Mouse (Mus musculus): ENCODE measurements around the gene Coro6. TPM values are rescaled to one million over a fixed set of nuclear protein-coding genes. Genes with fewer than 3 reads are reported as not detected.

Coro6 gene
- polyA plus RNA-seq, 1 experiment from 2014 or later = 0.09 TPM

GRCm38 (mm10) chr11:77515637-77516552 lies 53.7 kb downstream of the Coro6 start, which contains the start of gene Trp53i13:
Gene Trp53i13, minus strand, starts transcription at chr11:77515980.
- H3K4me1 ChIP-seq (replicated peaks; ENCODE audit: insufficient read depth, low read length) = peaks cover 22% of the 10 kb centered on the region
- no peaks in the 10 kb centered on the region for H3K27me3 ChIP-seq (ENCODE audit: insufficient read depth, low read length)
- no peak for TF ChIP-seq CTCF (IDR thresholded peaks at IDR 0.05; ENCODE audit: low read depth)
- DNase-seq (ENCODE audit: low spot score) (no peak), ATAC-seq (replicated peaks; ENCODE audit: low FRiP score, low read depth) (no peak)
- peak within 1 kb of the TSS; percentile 91 for H3K4me2 ChIP-seq (ENCODE audit: low read length)
- H3K9ac ChIP-seq (ENCODE audit: low read depth, low read length) = peak within 1 kb of the TSS; percentile 50
- 10% methylated on average over 39 of the region's 39 CpGs for WGBS
- H3K9me3 ChIP-seq (replicated peaks; ENCODE audit: low read length) = no peaks in the 10 kb centered on the region
- no peaks in the 10 kb centered on the region for H3K36me3 ChIP-seq (ENCODE audit: insufficient read depth, low read length)
- H3K27ac ChIP-seq = 0 out of 2 replicates have a peak within 1 kb of the TSS, but pooled peaks have one; percentile 13
- peak within 1 kb of the TSS; percentile 43 for H3K4me3 ChIP-seq (replicated peaks; ENCODE audit: low read depth, low read length)

- H3K27ac ChIP-seq = no peak overlapping the region
- no peak for DNase-seq (ENCODE audit: low spot score)
- no peak overlapping the region for H3K4me3 ChIP-seq (replicated peaks; ENCODE audit: low read depth, low read length)
- no peaks in the 10 kb centered on the region for H3K27me3 ChIP-seq (ENCODE audit: insufficient read depth, low read length)
- H3K4me1 ChIP-seq (replicated peaks; ENCODE audit: insufficient read depth, low read length) = peaks cover 22% of the 10 kb centered on the region
- no peak for ATAC-seq (replicated peaks; ENCODE audit: low FRiP score, low read depth)
- H3K36me3 ChIP-seq (ENCODE audit: insufficient read depth, low read length) = no peaks in the 10 kb centered on the region
- 62% methylated on average over 5 of the region's 5 CpGs for WGBS
- H3K9me3 ChIP-seq (replicated peaks; ENCODE audit: low read length) = no peaks in the 10 kb centered on the region
- no peak overlapping the region for H3K4me2 ChIP-seq (ENCODE audit: low read length)
- no peak; the same call in 1 of the 2 replicates for TF ChIP-seq CTCF (IDR thresholded peaks at IDR 0.05; ENCODE audit: low read depth)
- no peak overlapping the region for H3K9ac ChIP-seq (ENCODE audit: low read depth, low read length)
These were observed 54.6 kb downstream of the Coro6 start for GRCm38 (mm10) chr11:77516553-77517425.

- H3K36me3 ChIP-seq (ENCODE audit: insufficient read depth, low read length) = no peaks in the 10 kb centered on the region
- no peak overlapping the region for H3K4me3 ChIP-seq (replicated peaks; ENCODE audit: low read depth, low read length)
- H3K9ac ChIP-seq (ENCODE audit: low read depth, low read length) = no peak overlapping the region
- no peak overlapping the region for H3K27ac ChIP-seq
- ATAC-seq (replicated peaks; ENCODE audit: low FRiP score, low read depth) (no peak), DNase-seq (ENCODE audit: low spot score) (no peak)
- no peak for TF ChIP-seq CTCF (IDR thresholded peaks at IDR 0.05; ENCODE audit: low read depth)
- no peaks in the 10 kb centered on the region for H3K27me3 ChIP-seq (ENCODE audit: insufficient read depth, low read length)
- no peak overlapping the region for H3K4me2 ChIP-seq (ENCODE audit: low read length)
- H3K4me1 ChIP-seq (replicated peaks; ENCODE audit: insufficient read depth, low read length) = peaks cover 18% of the 10 kb centered on the region
- 75% methylated on average over 27 of the region's 27 CpGs for WGBS
- H3K9me3 ChIP-seq (replicated peaks; ENCODE audit: low read length) = no peaks in the 10 kb centered on the region
These were observed 56.0 kb downstream of the Coro6 start for GRCm38 (mm10) chr11:77518051-77518798.

GRCm38 (mm10) chr11:77519043-77519442 lies 56.8 kb downstream of the Coro6 start, which contains the start of gene Gm10392:
Gene Gm10392, minus strand, starts transcription at chr11:77519198.
- TF ChIP-seq CTCF (IDR thresholded peaks at IDR 0.05; ENCODE audit: low read depth) = no peak
- 58% methylated on average over 5 of the region's 5 CpGs for WGBS
- ATAC-seq (replicated peaks; ENCODE audit: low FRiP score, low read depth) = no peak
- Histone ChIP-seq H3K4me3 (replicated peaks; ENCODE audit: low read depth, low read length) (no peak within 1 kb of the TSS), H3K9ac (ENCODE audit: low read depth, low read length) (no peak within 1 kb of the TSS), H3K4me1 (replicated peaks; ENCODE audit: insufficient read depth, low read length) (peaks cover 12% of the 10 kb centered on the region), H3K36me3 (ENCODE audit: insufficient read depth, low read length) (no peaks in the 10 kb centered on the region), H3K27me3 (ENCODE audit: insufficient read depth, low read length) (no peaks in the 10 kb centered on the region), H3K27ac (no peak within 1 kb of the TSS), H3K9me3 (replicated peaks; ENCODE audit: low read length) (no peaks in the 10 kb centered on the region), H3K4me2 (ENCODE audit: low read length) (no peak within 1 kb of the TSS)
- no peak for DNase-seq (ENCODE audit: low spot score)

Other genes with a start within 250 kb of the Coro6 start
- gene Ssh2, start 246.1 kb upstream of the Coro6 start, polyA plus RNA-seq (2015; fragmentation: Nextera tagmentation; extraction: Ambion mirVana) = 3.9 and 4.6 TPM in 2 replicates
- 5.8 and 6.4 TPM in 2 replicates for gene Ankrd13b, start 27.3 kb downstream of the Coro6 start, polyA plus RNA-seq (2015; fragmentation: Nextera tagmentation; extraction: Ambion mirVana)
- gene Git1, start 31.2 kb downstream of the Coro6 start, polyA plus RNA-seq (2015; fragmentation: Nextera tagmentation; extraction: Ambion mirVana) = 10.9 and 11.3 TPM in 2 replicates
- gene Abhd15, start 52.7 kb downstream of the Coro6 start, polyA plus RNA-seq (2015; fragmentation: Nextera tagmentation; extraction: Ambion mirVana) = 1.9 and 2.2 TPM in 2 replicates
- 34.8 and 36.0 TPM in 2 replicates for gene Trp53i13, start 53.6 kb downstream of the Coro6 start, polyA plus RNA-seq (2015; fragmentation: Nextera tagmentation; extraction: Ambion mirVana)
- not detected in 2 replicates for gene Gm10392, start 56.8 kb downstream of the Coro6 start, polyA plus RNA-seq (2015; fragmentation: Nextera tagmentation; extraction: Ambion mirVana)
- gene Taok1, start 145.4 kb downstream of the Coro6 start, polyA plus RNA-seq (2015; fragmentation: Nextera tagmentation; extraction: Ambion mirVana) = 17.5 and 17.7 TPM in 2 replicates
- gene Nufip2, start 223.7 kb downstream of the Coro6 start, polyA plus RNA-seq (2015; fragmentation: Nextera tagmentation; extraction: Ambion mirVana) = 3.9 and 4.4 TPM in 2 replicates